Mouse (Mus musculus): ENCODE measurements around the gene Gm20547. TPM values are rescaled to one million over a fixed set of nuclear protein-coding genes. Genes with fewer than 3 reads are reported as not detected.
A peak's percentile ranks its signal among the peaks of the same experiment; 100 is the strongest.

The Gm20547 gene
- polyA plus RNA-seq, 1 experiment from 2014 or later, result not detected

GRCm38 (mm10) chr17:34849722-34850516 lies 31.9 kb downstream of the Gm20547 start, which contains the start of the genes Skiv2l and Nelfe:
TSS of gene Skiv2l (minus strand) at chr17:34850210.
TSS of gene Nelfe (plus strand) at chr17:34850391.
- peak within 1 kb of the TSS; percentile 84 for H3K4me3 ChIP-seq (replicated peaks; ENCODE audit: low read length)
- peak within 1 kb of the TSS; percentile 25; the same call in 1 of the 2 replicates for H3K27ac ChIP-seq (ENCODE audit: low read length)
- H3K9me3 ChIP-seq (replicated peaks; ENCODE audit: control insufficient read depth, low read length), result no peaks in the 10 kb centered on the region
- H3K27me3 ChIP-seq (ENCODE audit: control insufficient read depth, insufficient read depth, low read length), result no peaks in the 10 kb centered on the region
- H3K9ac ChIP-seq (ENCODE audit: low read length), result peak within 1 kb of the TSS; percentile 95
- peak within 1 kb of the TSS; percentile 94 for H3K4me2 ChIP-seq (ENCODE audit: low read depth, low read length)
- under 1% methylated on average over 65 of the region's 65 CpGs for WGBS
- H3K36me3 ChIP-seq (ENCODE audit: control insufficient read depth, insufficient read depth, low read length), result 0 out of 2 replicates have a peak, but pooled peaks cover 15% of the 10 kb centered on the region
- peaks cover 16% of the 10 kb centered on the region for H3K4me1 ChIP-seq (ENCODE audit: control insufficient read depth, insufficient read depth, low read length)
- peak; percentile 97 for ATAC-seq (ENCODE audit: insufficient read depth, low FRiP score)

GRCm38 (mm10) chr17:34847615-34848014 lies 34.2 kb downstream of the Gm20547 start:
- Histone ChIP-seq H3K9ac (ENCODE audit: low read length) (no peak overlapping the region), H3K9me3 (replicated peaks; ENCODE audit: control insufficient read depth, low read length) (no peaks in the 10 kb centered on the region), H3K4me1 (ENCODE audit: control insufficient read depth, insufficient read depth, low read length) (peaks cover 16% of the 10 kb centered on the region), H3K4me2 (ENCODE audit: low read depth, low read length) (no peak overlapping the region), H3K36me3 (ENCODE audit: control insufficient read depth, insufficient read depth, low read length) (peaks cover 11% of the 10 kb centered on the region; the same call in 1 of the 2 replicates), H3K27ac (ENCODE audit: low read length) (no peak overlapping the region), H3K27me3 (ENCODE audit: control insufficient read depth, insufficient read depth, low read length) (no peaks in the 10 kb centered on the region), H3K4me3 (replicated peaks; ENCODE audit: low read length) (no peak overlapping the region)
- whole genome bisulfite sequencing, result 92% methylated on average over 7 of the region's 7 CpGs
- ATAC-seq (ENCODE audit: insufficient read depth, low FRiP score), result no peak

DNA sequence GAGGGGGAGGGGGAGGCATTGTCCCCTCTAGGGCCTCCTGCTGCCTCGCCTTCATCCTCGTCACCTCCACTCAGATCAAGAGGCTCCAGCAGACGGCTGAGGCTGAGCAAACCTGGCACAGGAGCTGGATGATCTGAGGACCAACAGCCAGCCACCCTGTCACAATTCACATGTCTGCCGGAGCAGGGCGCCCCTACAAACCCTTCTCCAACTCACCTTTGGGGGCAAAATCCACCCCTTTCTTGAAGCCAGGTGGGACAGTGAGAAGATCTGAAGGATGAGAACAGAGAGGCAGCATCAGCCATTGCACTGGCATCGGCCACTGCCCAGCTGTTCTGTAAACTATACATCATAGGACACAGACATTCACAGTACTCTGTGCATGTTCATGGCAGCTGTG lies 34.6 kb downstream of the Gm20547 start:
- WGBS, result 84% methylated on average over 6 of the region's 6 CpGs
- ATAC-seq (ENCODE audit: insufficient read depth, low FRiP score), result no peak
- no peaks in the 10 kb centered on the region for H3K27me3 ChIP-seq (ENCODE audit: control insufficient read depth, insufficient read depth, low read length)
- H3K4me2 ChIP-seq (ENCODE audit: low read depth, low read length), result no peak overlapping the region
- H3K36me3 ChIP-seq (ENCODE audit: control insufficient read depth, insufficient read depth, low read length), result peaks cover 11% of the 10 kb centered on the region; the same call in 1 of the 2 replicates
- H3K4me3 ChIP-seq (replicated peaks; ENCODE audit: low read length), result no peak overlapping the region
- H3K9me3 ChIP-seq (replicated peaks; ENCODE audit: control insufficient read depth, low read length), result no peaks in the 10 kb centered on the region
- no peak overlapping the region for H3K27ac ChIP-seq (ENCODE audit: low read length)
- no peak overlapping the region for H3K9ac ChIP-seq (ENCODE audit: low read length)
- H3K4me1 ChIP-seq (ENCODE audit: control insufficient read depth, insufficient read depth, low read length), result peaks cover 16% of the 10 kb centered on the region

DNA sequence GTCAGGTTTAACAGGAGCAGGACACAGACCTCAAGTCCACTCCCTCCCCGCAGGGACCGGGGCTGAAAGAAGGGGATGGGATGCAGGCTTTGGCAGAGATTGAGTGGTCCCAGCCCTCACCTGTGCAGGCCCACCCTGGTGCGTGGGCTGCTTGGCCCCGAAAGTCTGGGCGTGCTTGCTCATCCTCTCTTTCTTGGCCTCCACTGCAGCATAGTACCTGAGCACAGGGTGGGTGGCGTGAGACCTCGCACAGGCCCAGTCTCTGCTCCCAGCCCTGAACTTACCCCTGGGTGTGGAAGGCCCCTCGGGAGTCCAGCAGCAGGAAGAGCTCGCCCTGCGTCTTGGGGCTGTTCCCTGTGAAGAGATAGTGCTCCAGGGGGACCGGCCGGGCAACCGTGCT lies 37.0 kb downstream of the Gm20547 start:
- Histone ChIP-seq H3K27ac (ENCODE audit: low read length) (no peak overlapping the region), H3K4me1 (ENCODE audit: control insufficient read depth, insufficient read depth, low read length) (peaks cover 7% of the 10 kb centered on the region), H3K4me2 (ENCODE audit: low read depth, low read length) (no peak overlapping the region), H3K27me3 (ENCODE audit: control insufficient read depth, insufficient read depth, low read length) (no peaks in the 10 kb centered on the region), H3K36me3 (ENCODE audit: control insufficient read depth, insufficient read depth, low read length) (peaks cover 12% of the 10 kb centered on the region; the same call in 1 of the 2 replicates), H3K9ac (ENCODE audit: low read length) (no peak overlapping the region), H3K4me3 (replicated peaks; ENCODE audit: low read length) (no peak overlapping the region), H3K9me3 (replicated peaks; ENCODE audit: control insufficient read depth, low read length) (no peaks in the 10 kb centered on the region)
- WGBS, result 89% methylated on average over 13 of the region's 13 CpGs
- ATAC-seq (ENCODE audit: insufficient read depth, low FRiP score), result no peak

GRCm38 (mm10) chr17:34840736-34841307 lies 41.0 kb downstream of the Gm20547 start:
- Histone ChIP-seq H3K4me1 (ENCODE audit: control insufficient read depth, insufficient read depth, low read length) (peaks cover 12% of the 10 kb centered on the region), H3K4me3 (replicated peaks; ENCODE audit: low read length) (no peak overlapping the region), H3K9ac (ENCODE audit: low read length) (no peak overlapping the region), H3K4me2 (ENCODE audit: low read depth, low read length) (no peak overlapping the region), H3K36me3 (ENCODE audit: control insufficient read depth, insufficient read depth, low read length) (peaks cover 5% of the 10 kb centered on the region; the same call in 1 of the 2 replicates), H3K27me3 (ENCODE audit: control insufficient read depth, insufficient read depth, low read length) (no peaks in the 10 kb centered on the region), H3K9me3 (replicated peaks; ENCODE audit: control insufficient read depth, low read length) (no peaks in the 10 kb centered on the region), H3K27ac (ENCODE audit: low read length) (no peak overlapping the region)
- WGBS, result 86% methylated on average over 6 of the region's 6 CpGs
- ATAC-seq (ENCODE audit: insufficient read depth, low FRiP score), result no peak

DNA sequence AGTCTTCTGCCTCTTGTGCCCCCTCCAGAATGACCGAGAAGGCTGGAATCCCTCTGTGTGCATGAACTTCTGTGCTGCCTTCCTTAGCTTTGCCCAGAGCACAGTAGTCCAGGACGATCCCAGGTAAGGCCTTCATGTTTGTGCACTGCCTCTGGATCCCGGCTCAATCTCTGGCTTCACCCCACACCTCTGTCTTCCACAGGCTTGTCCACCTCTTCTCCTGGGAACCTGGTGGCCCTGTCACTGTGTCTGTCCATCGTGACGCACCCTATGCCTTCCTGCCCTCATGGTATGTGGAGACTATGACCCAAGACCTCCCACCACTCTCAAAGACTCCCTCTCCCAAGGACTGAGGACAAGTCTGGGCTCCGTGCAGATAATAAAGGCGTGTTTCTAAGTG lies 43.1 kb downstream of the Gm20547 start:
- H3K27ac ChIP-seq (ENCODE audit: low read length), result no peak overlapping the region
- H3K9me3 ChIP-seq (replicated peaks; ENCODE audit: control insufficient read depth, low read length), result no peaks in the 10 kb centered on the region
- no peak overlapping the region for H3K4me2 ChIP-seq (ENCODE audit: low read depth, low read length)
- WGBS, result 85% methylated on average over 7 of the region's 7 CpGs
- no peak overlapping the region for H3K9ac ChIP-seq (ENCODE audit: low read length)
- H3K4me3 ChIP-seq (replicated peaks; ENCODE audit: low read length), result no peak overlapping the region
- peaks cover 5% of the 10 kb centered on the region; the same call in 1 of the 2 replicates for H3K36me3 ChIP-seq (ENCODE audit: control insufficient read depth, insufficient read depth, low read length)
- no peaks in the 10 kb centered on the region for H3K27me3 ChIP-seq (ENCODE audit: control insufficient read depth, insufficient read depth, low read length)
- H3K4me1 ChIP-seq (ENCODE audit: control insufficient read depth, insufficient read depth, low read length), result peaks cover 14% of the 10 kb centered on the region
- no peak for ATAC-seq (ENCODE audit: insufficient read depth, low FRiP score)

GRCm38 (mm10) chr17:34837464-34838324 lies 44.1 kb downstream of the Gm20547 start:
- Histone ChIP-seq H3K4me3 (replicated peaks; ENCODE audit: low read length) (peak overlapping the region; percentile 85), H3K9me3 (replicated peaks; ENCODE audit: control insufficient read depth, low read length) (no peaks in the 10 kb centered on the region), H3K4me2 (ENCODE audit: low read depth, low read length) (peak overlapping the region; percentile 97), H3K36me3 (ENCODE audit: control insufficient read depth, insufficient read depth, low read length) (0 out of 2 replicates have a peak, but pooled peaks cover 5% of the 10 kb centered on the region), H3K9ac (ENCODE audit: low read length) (peak overlapping the region; percentile 81), H3K4me1 (ENCODE audit: control insufficient read depth, insufficient read depth, low read length) (peaks cover 14% of the 10 kb centered on the region), H3K27me3 (ENCODE audit: control insufficient read depth, insufficient read depth, low read length) (no peaks in the 10 kb centered on the region), H3K27ac (ENCODE audit: low read length) (peak overlapping the region; percentile 69; the same call in 1 of the 2 replicates)
- WGBS, result 33% methylated on average over 43 of the region's 43 CpGs
- peak; percentile 26; the same call in 1 of the 2 replicates for ATAC-seq (ENCODE audit: insufficient read depth, low FRiP score)

DNA sequence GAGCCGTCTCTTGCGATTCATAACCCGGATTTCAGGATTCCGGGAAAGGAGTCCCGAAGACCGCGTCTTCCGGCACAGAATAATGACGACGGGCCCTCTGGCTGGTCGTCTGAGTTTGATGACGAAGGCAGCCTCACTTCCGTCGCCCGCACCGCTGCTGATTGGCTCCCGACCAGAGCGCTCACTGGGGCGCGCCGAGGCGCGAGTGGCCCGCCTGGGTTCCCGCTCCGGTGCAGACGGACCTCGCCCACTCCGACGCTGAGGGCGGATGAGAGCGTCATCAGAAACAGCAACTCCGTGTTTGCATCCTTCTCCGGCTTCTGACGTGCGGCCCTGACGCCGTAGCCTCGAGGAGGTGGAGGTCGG lies 45.0 kb downstream of the Gm20547 start, which contains the start of the genes Stk19 and Dxo:
Stk19 (minus strand) TSS at position 90 of the 366 bp plus-strand sequence.
Dxo (plus strand) TSS at position 164 of the 366 bp plus-strand sequence.
- peak within 1 kb of the TSS; percentile 69 for H3K27ac ChIP-seq (ENCODE audit: low read length)
- peak; percentile 93 for ATAC-seq (ENCODE audit: insufficient read depth, low FRiP score)
- WGBS, result under 1% methylated on average over 40 of the region's 40 CpGs

More for the DNA sequence above, 45.0 kb downstream of the Gm20547 start, which contains the start of the genes Stk19 and Dxo:
- peak within 1 kb of the TSS; percentile 85 for H3K4me3 ChIP-seq (replicated peaks; ENCODE audit: low read length)
- no peaks in the 10 kb centered on the region for H3K27me3 ChIP-seq (ENCODE audit: control insufficient read depth, insufficient read depth, low read length)
- H3K9ac ChIP-seq (ENCODE audit: low read length), result peak within 1 kb of the TSS; percentile 81
- H3K4me1 ChIP-seq (ENCODE audit: control insufficient read depth, insufficient read depth, low read length), result peaks cover 14% of the 10 kb centered on the region
- no peaks in the 10 kb centered on the region for H3K9me3 ChIP-seq (replicated peaks; ENCODE audit: control insufficient read depth, low read length)
- H3K36me3 ChIP-seq (ENCODE audit: control insufficient read depth, insufficient read depth, low read length), result 0 out of 2 replicates have a peak, but pooled peaks cover 5% of the 10 kb centered on the region
- peak within 1 kb of the TSS; percentile 98 for H3K4me2 ChIP-seq (ENCODE audit: low read depth, low read length)
